Comparison of ENCODE assay signal across 8 mouse cellular contexts in the genomic region with DNA sequence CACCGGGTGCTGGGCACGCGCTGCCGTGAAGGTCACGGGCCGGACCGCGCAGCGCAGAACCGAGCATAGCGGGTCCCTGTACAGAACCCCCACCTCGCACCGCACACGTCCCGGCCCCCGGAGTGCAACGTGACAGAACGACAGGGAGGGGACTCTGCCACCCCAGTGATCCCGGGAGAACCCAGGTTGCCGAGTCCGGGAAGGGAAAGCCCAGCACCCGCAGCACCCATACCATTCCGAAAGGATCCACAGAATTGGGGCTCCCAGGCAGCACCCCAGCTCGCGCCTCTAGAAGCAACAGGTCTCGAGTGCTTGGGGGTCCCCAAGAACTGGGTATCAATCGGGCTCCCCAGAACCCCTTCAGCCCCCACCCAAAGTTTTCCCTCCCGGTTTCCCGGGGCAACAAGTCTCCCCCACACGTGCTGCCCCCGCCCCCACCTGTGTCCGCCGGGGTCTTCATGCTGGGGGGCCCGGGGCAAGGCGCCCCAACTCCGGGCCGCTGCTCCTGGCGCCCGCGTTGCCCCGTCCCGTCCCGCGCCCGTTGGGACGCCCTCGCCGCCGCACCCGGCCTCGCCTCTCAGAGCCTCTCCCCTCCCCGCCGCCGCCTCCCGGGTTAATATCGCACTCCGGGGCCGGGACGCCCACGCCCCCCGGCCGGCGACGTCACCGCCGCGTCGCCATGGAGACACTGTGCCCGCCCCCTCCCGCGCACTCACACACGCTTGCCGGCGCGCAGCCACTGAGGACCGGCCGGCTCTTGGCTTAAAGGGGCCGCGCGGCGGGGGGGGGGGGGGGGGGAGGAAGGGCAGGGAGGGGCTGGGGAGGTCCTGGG. TPM values are rescaled to one million over a fixed set of nuclear protein-coding genes. Genes with fewer than 3 reads are reported as not detected.
A peak's percentile ranks its signal among the peaks of the same experiment; 100 is the strongest.
DNase-seq lines count a peak whose midpoint lies in the region; ATAC-seq lines count a peak whose summit lies in the region.

A gene (minus strand): TSS at position 621 of the 832 bp plus-strand sequence.

- no peaks in the 10 kb centered on the region for H3K36me3 ChIP-seq in forebrain, embryonic 16.5 days (ENCODE audit: control insufficient read depth, insufficient read depth)
- H3K36me3 ChIP-seq in neural tube, embryonic 14.5 days (ENCODE audit: control insufficient read depth, insufficient read depth, low read length): no peaks in the 10 kb centered on the region

- no peaks in the 10 kb centered on the region for H3K9me3 ChIP-seq in forebrain, embryonic 16.5 days (ENCODE audit: control insufficient read depth, low read length)
- H3K9me3 ChIP-seq in neural tube, embryonic 14.5 days (ENCODE audit: control insufficient read depth, low read length): no peaks in the 10 kb centered on the region

- peak within 1 kb of the TSS; percentile 80 for H3K4me3 ChIP-seq in forebrain, embryonic 16.5 days (replicated peaks; ENCODE audit: low read length)
- H3K4me3 ChIP-seq in neural tube, embryonic 14.5 days (ENCODE audit: low read depth, low read length): peak within 1 kb of the TSS; percentile 71

- peak within 1 kb of the TSS; percentile 65 for H3K9ac ChIP-seq in forebrain, embryonic 16.5 days (replicated peaks; ENCODE audit: low read depth, low read length)
- peak within 1 kb of the TSS; percentile 70 for H3K9ac ChIP-seq in neural tube, embryonic 14.5 days (replicated peaks; ENCODE audit: low read depth, low read length)

- intact Hi-C loops in heart, postnatal 25 days (cut with DNase I): no loop called here

- H3K4me2 ChIP-seq in forebrain, embryonic 16.5 days (ENCODE audit: low read length): peak within 1 kb of the TSS; percentile 83
- H3K4me2 ChIP-seq in neural tube, embryonic 14.5 days (ENCODE audit: low read depth, low read length): peak within 1 kb of the TSS; percentile 99

- no peaks in the 10 kb centered on the region for H3K27me3 ChIP-seq in forebrain, embryonic 16.5 days (replicated peaks; ENCODE audit: control insufficient read depth, insufficient read depth, low read length)
- no peaks in the 10 kb centered on the region for H3K27me3 ChIP-seq in neural tube, embryonic 14.5 days (ENCODE audit: control insufficient read depth, insufficient read depth, low read length)

- H3K27ac ChIP-seq in forebrain, embryonic 16.5 days (ENCODE audit: low read length): peak within 1 kb of the TSS; percentile 90
- peak within 1 kb of the TSS; percentile 87 for H3K27ac ChIP-seq in neural tube, embryonic 14.5 days (ENCODE audit: low read depth, low read length)

- under 1% methylated on average over 69 of the region's 81 CpGs for WGBS in forebrain, embryonic 16.5 days
- WGBS in neural tube, embryonic 14.5 days: 0% methylated on average over 38 of the region's 81 CpGs

- peak; percentile 95 for DNase-seq in ES-CJ7 (ENCODE audit: low read depth, low spot score)
- DNase-seq in cerebellum, adult 18-20 months: peak; percentile 85 to 94
- DNase-seq in heart, postnatal 25 days (ENCODE audit: low spot score): peak; percentile 93
- peak; percentile 91 to 97 for DNase-seq in layer of hippocampus, adult 18-20 months (ENCODE audit: low spot score in 2 of 2)
- peak; percentile 94 to 96 for DNase-seq in lung, adult 18-20 months
- peak; percentile 99 for DNase-seq in testis, postnatal 10 days (ENCODE audit: low spot score)

- peak; percentile 70 for ATAC-seq in forebrain, embryonic 16.5 days
- peak; percentile 81 for ATAC-seq in neural tube, embryonic 14.5 days (ENCODE audit: low read depth)

- H3K4me1 ChIP-seq in forebrain, embryonic 16.5 days (replicated peaks; ENCODE audit: control insufficient read depth, insufficient read depth, low read length): peaks cover 46% of the 10 kb centered on the region
- peaks cover 21% of the 10 kb centered on the region for H3K4me1 ChIP-seq in neural tube, embryonic 14.5 days (ENCODE audit: control insufficient read depth, insufficient read depth, low read length)

RNA-seq across cellular contexts. Expression of the gene that starts here (rescaled TPM):
- polyA plus RNA-seq in forebrain, embryonic 16.5 days (2015; fragmentation: Nextera tagmentation; extraction: Ambion mirVana): 4.8 and 5.3 TPM in 2 replicates
- total RNA-seq in heart, postnatal 25 days (2021): 10 to 100 TPM; 19.2 to 29.6 TPM
- 10 to 100 TPM; 43.1 to 46.3 TPM for total RNA-seq in layer of hippocampus, adult 18-20 months (2021)
- 4.5 and 4.8 TPM in 2 replicates for polyA plus RNA-seq in neural tube, embryonic 14.5 days (2014; fragmentation: Nextera tagmentation; extraction: Ambion mirVana)

Comparison
In these comparisons a context has a peak if more than half of its experiments do, and no peak if none do; other contexts are left out.
1. Peak in every context shown above with its lines: DNase-seq, ATAC-seq, H3K4me3 ChIP-seq and H3K27ac ChIP-seq.